Mouse (Mus musculus) small intestine, adult 2 months (tissue): ENCODE measurements at regions not wholly inside any gene's neighbourhood (a gene's known extent, or its start where the extent isn't known, plus 50 kb on each side); places are given as distances from the start of the nearest gene placed in this dataset.

Experiments
- CTCF ChIP-seq: fragments of 200-500 bp; IDR thresholded peaks from 2 replicates; pipeline ENCODE4 v1.5.1; 2012; ENCODE audit warnings: low read depth, mild to moderate bottlenecking, control low read depth, inconsistent platforms, low read length, moderate library complexity, mixed read lengths; ENCODE audit not compliant: insufficient replicate concordance, insufficient read length; ENCODE audit errors: extremely low read depth
- POLR2A ChIP-seq: fragments of 200-500 bp; IDR thresholded peaks from 2 replicates; pipeline ENCODE4 v1.6.1; 2012; ENCODE audit warnings: low read depth, mild to moderate bottlenecking, control low read depth, inconsistent platforms, low read length, moderate library complexity

- no peak for TF ChIP-seq CTCF
- TF ChIP-seq POLR2A, result no peak
Observed at GRCm38 (mm10) chr16:95815966-95816365, 114.1 kb downstream of the Ets2 start.
